Mouse (Mus musculus) telencephalon, adult 2 months (tissue): ENCODE results near the gene Dnmt1.

Experiments used
- DNase-seq: peaks from one replicate; pipeline ENCODE4 v3.0.0-alpha.2; 2011; ENCODE audit warnings: low read depth, low spot score

Dnmt1 gene

GRCm38 (mm10) chr9:20886563-20886962 lies 73.1 kb downstream of the Dnmt1 start:
- no peak for DNase-seq

GRCm38 (mm10) chr9:20879097-20879792 lies 80.4 kb downstream of the Dnmt1 start, which contains the start of gene Angptl6:
Angptl6 (minus strand) TSS chr9:20879727.
- DNase-seq = no peak

GRCm38 (mm10) chr9:20878710-20879065 lies 81.0 kb downstream of the Dnmt1 start:
- DNase-seq = no peak

GRCm38 (mm10) chr9:20878041-20878709 lies 81.5 kb downstream of the Dnmt1 start:
- DNase-seq = peak; percentile 98

- DNase-seq = no peak
Measured at GRCm38 (mm10) chr9:20877118-20878040, 82.3 kb downstream of the Dnmt1 start.

GRCm38 (mm10) chr9:20876318-20877117 lies 83.2 kb downstream of the Dnmt1 start:
- DNase-seq = no peak

- DNase-seq = peak; percentile 45
Measured at GRCm38 (mm10) chr9:20875021-20875790, 84.5 kb downstream of the Dnmt1 start.

GRCm38 (mm10) chr9:20873521-20873920 lies 86.2 kb downstream of the Dnmt1 start:
- DNase-seq = no peak

- DNase-seq = no peak
Measured at GRCm38 (mm10) chr9:20872991-20873390, 86.7 kb downstream of the Dnmt1 start.

GRCm38 (mm10) chr9:20870211-20871173 lies 89.2 kb downstream of the Dnmt1 start:
- no peak for DNase-seq

GRCm38 (mm10) chr9:20869246-20869645 lies 90.4 kb downstream of the Dnmt1 start:
- DNase-seq = no peak

- peak; percentile 78 for DNase-seq
Measured at GRCm38 (mm10) chr9:20868448-20869001, 91.2 kb downstream of the Dnmt1 start, which contains the start of gene A230050P20Rik. A230050P20Rik (plus strand) TSS chr9:20868642.

GRCm38 (mm10) chr9:20866879-20867278 lies 92.8 kb downstream of the Dnmt1 start:
- DNase-seq = no peak

GRCm38 (mm10) chr9:20862225-20862624 lies 97.5 kb downstream of the Dnmt1 start:
- no peak for DNase-seq

GRCm38 (mm10) chr9:20861821-20862220 lies 97.9 kb downstream of the Dnmt1 start:
- no peak for DNase-seq

GRCm38 (mm10) chr9:20859926-20860325 lies 99.8 kb downstream of the Dnmt1 start:
- no peak for DNase-seq
